Mouse (Mus musculus) limb, embryonic 10.5 days (tissue): ENCODE results near the gene Ropn1. TPM values are rescaled to one million over a fixed set of nuclear protein-coding genes. Genes with fewer than 3 reads are reported as not detected.
"Not testable (repeated sequence)": the region's sequence is repeated elsewhere in the genome, so short reads cannot be mapped to it uniquely, and the experiment has no call there.

Experiments
- DNase-seq: peaks from one replicate; pipeline ENCODE4 v3.0.0-alpha.2; 2017; ENCODE audit warnings: low spot score
- H3K27ac ChIP-seq: fragments of 300-500 bp; sonication (generic); 2 replicates; pipeline ENCODE4 v1.5.1; 2016; ENCODE audit warnings: mild to moderate bottlenecking
- H3K27me3 ChIP-seq: fragments of 300-500 bp; sonication (generic); 2 replicates; pipeline ENCODE4 v1.6.1; 2016; ENCODE audit warnings: low read depth, mild to moderate bottlenecking; ENCODE audit not compliant: poor library complexity, severe bottlenecking
- H3K36me3 ChIP-seq: fragments of 300-500 bp; sonication (generic); 2 replicates; pipeline ENCODE4 v1.6.1; 2016; ENCODE audit warnings: mild to moderate bottlenecking, moderate library complexity
- H3K4me1 ChIP-seq: fragments of 300-500 bp; sonication (generic); 2 replicates; pipeline ENCODE4 v1.6.1; 2016
- H3K4me3 ChIP-seq: fragments of 300-500 bp; sonication (generic); 2 replicates; pipeline ENCODE4 v1.5.1; 2016; ENCODE audit warnings: mild to moderate bottlenecking, moderate library complexity
- H3K9me3 ChIP-seq: fragments of 300-500 bp; sonication (generic); replicated peaks from 2 replicates; pipeline ENCODE4 v1.6.1; 2016; ENCODE audit warnings: mild to moderate bottlenecking
- WGBS: fragments of 180-500 bp; shearing (Covaris S2); methylation state at CpG from one replicate; pipeline ENCODE4 v1.1.7; 2016; 5-methylcytosine and 5-hydroxymethylcytosine counted together
- polyA plus RNA-seq: library from polyadenylated mRNA; unstranded; fragments of >200 nt; fragmentation: Nextera tagmentation; extraction: Ambion mirVana; gene quantifications from 2 replicates; pipeline ENCODE4 v1.2.1, GENCODE M21; 2016

Gene Ropn1
- not detected in 2 replicates for polyA plus RNA-seq

DNA sequence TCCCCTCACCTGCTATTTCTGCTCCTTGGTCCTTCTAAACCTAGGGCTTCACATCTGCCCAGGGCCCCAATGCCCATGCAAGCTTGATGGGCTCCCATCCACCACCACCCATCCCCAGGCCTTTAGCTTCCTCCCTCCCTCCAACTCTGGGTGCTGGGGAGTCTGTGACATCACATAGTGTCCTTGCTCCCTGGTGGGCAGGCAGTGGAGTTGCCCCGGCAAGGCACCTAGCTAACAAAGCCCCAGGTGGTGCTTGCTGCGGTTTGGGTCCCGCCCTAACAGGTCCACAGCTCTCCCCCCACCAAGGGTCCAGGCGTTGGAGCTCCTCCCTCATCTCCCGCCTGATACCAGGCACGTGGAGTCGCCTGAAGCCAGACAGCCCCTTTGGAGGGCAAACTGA is at the start of gene Ropn1:
Gene Ropn1 (plus strand): TSS at position 301 of the 400 bp plus-strand sequence.
- Histone ChIP-seq H3K27me3 (0 out of 2 replicates have a peak, but pooled peaks cover 7% of the 10 kb centered on the region), H3K4me1 (no peaks in the 10 kb centered on the region), H3K4me3 (no peak within 1 kb of the TSS), H3K36me3 (no peaks in the 10 kb centered on the region), H3K27ac (no peak within 1 kb of the TSS), H3K9me3 (no peaks in the 10 kb centered on the region)
- DNase-seq, result no peak
- WGBS, result 59% methylated on average over 7 of the region's 7 CpGs

DNA sequence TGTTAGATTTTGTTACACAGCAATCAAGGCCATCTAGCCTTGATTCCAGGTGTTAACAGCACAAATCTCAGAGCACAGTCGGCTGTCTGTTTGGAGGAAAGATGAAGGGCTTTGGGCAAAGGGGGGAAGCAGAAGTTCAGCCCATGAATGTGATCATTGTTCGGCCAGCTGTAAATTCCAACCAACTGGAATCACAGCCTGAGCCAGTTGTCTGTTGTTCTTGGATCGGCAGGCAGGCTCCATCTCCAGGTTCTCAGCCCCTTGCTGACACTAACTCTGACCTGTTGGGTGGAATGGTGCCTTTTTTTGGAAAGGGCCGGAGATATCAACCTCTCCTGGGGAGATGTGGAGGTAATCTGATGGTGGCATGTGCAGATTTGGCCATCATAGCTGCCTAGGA is 47.8 kb upstream of the Ropn1 start:
- Histone ChIP-seq H3K4me1 (peaks cover 9% of the 10 kb centered on the region; the same call in 1 of the 2 replicates), H3K4me3 (no peak overlapping the region), H3K36me3 (no peaks in the 10 kb centered on the region), H3K27me3 (no peaks in the 10 kb centered on the region), H3K27ac (no peak overlapping the region), H3K9me3 (no peaks in the 10 kb centered on the region)
- WGBS, result 81% methylated on average over 4 of the region's 4 CpGs
- DNase-seq, result no peak

DNA sequence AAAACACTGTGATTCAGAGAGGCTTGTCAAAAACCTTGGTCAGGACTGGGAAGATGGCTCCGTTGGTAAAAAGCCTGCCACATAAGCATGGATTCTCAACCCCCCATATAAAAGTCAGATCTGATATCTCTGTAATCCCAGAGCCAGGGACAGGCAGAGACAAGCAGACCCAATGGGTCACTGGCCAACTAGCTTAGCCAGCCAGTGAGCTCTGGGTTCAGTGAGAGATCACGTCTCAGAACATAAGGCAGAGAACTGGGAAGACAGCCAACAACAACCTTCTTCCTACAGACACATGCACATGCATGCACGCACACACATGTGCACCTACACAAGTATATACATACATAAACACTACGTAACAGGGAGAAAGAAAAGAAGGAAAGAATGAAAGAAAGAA is 46.6 kb upstream of the Ropn1 start:
- DNase-seq, result no peak
- H3K27ac ChIP-seq, result no peak overlapping the region

DNA sequence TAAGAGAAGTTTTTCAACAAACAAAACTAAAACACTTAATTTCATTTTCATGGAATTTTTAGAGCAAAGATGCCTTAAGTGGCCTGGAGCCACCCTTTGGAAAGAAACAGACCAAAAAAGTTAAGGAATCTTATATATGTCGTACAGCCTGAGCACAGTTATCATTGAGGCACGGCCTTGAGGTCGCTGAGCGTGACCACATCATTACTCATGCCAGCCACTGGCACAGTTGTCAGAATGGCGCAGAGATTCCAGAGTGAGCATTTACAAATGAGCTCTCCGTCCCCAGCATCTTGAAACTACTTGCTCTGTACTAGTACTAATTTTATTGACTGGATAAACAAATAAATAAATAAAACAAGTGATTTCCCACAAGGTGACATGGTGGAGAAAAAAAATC is 45.9 kb upstream of the Ropn1 start:
- no peaks in the 10 kb centered on the region for H3K36me3 ChIP-seq
- H3K4me1 ChIP-seq, result peaks cover 9% of the 10 kb centered on the region; the same call in 1 of the 2 replicates
- 67% methylated on average over 6 of the region's 6 CpGs for WGBS
- H3K9me3 ChIP-seq, result no peaks in the 10 kb centered on the region
- no peak for DNase-seq
- H3K4me3 ChIP-seq, result no peak overlapping the region
- H3K27ac ChIP-seq, result no peak overlapping the region
- H3K27me3 ChIP-seq, result no peaks in the 10 kb centered on the region

More for the DNA sequence above, 46.6 kb upstream of the Ropn1 start:
- H3K4me3 ChIP-seq, result no peak overlapping the region
- H3K9me3 ChIP-seq, result no peaks in the 10 kb centered on the region
- no peaks in the 10 kb centered on the region for H3K27me3 ChIP-seq
- WGBS, result 84% methylated on average over 4 of the region's 4 CpGs
- no peaks in the 10 kb centered on the region for H3K36me3 ChIP-seq
- peaks cover 9% of the 10 kb centered on the region; the same call in 1 of the 2 replicates for H3K4me1 ChIP-seq

DNA sequence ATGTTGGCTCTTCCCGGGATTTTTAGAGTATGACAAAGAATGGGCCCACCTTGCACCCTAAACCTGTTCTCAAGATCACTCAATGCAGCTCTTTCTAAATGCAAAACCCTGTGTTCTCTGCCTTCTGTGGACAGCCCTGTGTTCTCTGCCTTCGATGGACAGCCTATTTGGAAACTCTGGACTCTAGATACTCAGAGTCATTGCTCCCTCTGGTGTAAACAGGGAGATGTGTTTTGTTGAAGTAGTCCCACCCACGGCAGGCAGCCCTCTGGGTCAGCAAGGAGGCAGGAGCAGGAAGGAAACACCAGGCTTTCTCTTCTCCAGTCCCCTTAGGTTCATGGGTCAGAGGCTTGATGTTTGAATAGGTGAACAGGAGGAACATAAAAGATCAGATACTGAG is 44.0 kb upstream of the Ropn1 start:
- H3K27ac ChIP-seq, result no peak overlapping the region
- no peaks in the 10 kb centered on the region for H3K27me3 ChIP-seq
- no peaks in the 10 kb centered on the region for H3K9me3 ChIP-seq
- no peaks in the 10 kb centered on the region for H3K36me3 ChIP-seq
- peaks cover 9% of the 10 kb centered on the region; the same call in 1 of the 2 replicates for H3K4me1 ChIP-seq
- DNase-seq, result peak; percentile 35
- H3K4me3 ChIP-seq, result no peak overlapping the region
- WGBS, result 39% methylated on average over 3 of the region's 3 CpGs

DNA sequence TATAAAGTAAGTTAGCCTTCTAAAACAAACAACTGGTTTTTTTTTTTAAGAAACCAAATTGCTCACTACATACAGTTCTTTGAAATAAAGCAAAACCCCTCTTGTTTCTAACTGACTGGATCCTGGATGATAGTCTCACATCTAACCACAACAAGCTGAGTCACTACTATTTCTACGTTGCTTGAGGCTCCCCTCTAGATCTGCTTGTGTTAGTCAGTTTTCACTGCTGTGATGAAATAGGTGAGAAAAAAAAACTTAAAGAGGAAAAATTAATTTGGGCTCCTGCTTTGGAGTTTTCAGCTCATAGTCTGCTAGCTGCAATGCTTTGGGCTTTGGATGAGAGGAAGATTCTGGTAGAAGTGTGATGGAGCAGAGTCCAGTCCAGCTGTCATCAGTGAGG is 39.6 kb upstream of the Ropn1 start:
- no peaks in the 10 kb centered on the region for H3K27me3 ChIP-seq
- no peaks in the 10 kb centered on the region for H3K36me3 ChIP-seq
- peaks cover 7% of the 10 kb centered on the region; the same call in 1 of the 2 replicates for H3K4me1 ChIP-seq
- no peak for DNase-seq
- H3K27ac ChIP-seq, result no peak overlapping the region
- H3K9me3 ChIP-seq, result no peaks in the 10 kb centered on the region
- H3K4me3 ChIP-seq, result no peak overlapping the region
- 90% methylated on average over 1 of the region's 1 CpGs for WGBS

DNA sequence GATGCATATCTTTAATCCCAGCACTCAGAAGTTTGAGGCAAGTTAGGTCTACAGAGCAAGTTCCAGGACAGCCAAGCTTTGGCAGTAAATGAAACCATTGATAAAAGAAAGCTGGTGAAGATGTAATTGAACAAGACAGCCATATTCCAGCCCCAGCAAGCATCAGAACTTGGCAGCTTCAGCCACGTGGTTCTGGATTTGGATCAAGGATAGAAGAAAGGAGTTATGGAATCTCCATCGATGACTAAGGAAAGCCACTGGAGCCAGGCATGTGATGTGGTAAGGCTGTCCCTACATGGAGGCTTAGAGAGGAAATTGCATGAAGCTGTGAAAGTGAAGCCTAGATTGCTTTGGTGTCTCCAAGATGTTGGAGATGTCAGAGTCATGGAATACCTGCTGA is 35.7 kb upstream of the Ropn1 start:
- H3K36me3 ChIP-seq, result no peaks in the 10 kb centered on the region
- no peak overlapping the region for H3K27ac ChIP-seq
- no peak for DNase-seq
- WGBS, result 81% methylated on average over 2 of the region's 2 CpGs
- no peaks in the 10 kb centered on the region for H3K27me3 ChIP-seq
- H3K9me3 ChIP-seq, result no peaks in the 10 kb centered on the region
- H3K4me3 ChIP-seq, result no peak overlapping the region
- H3K4me1 ChIP-seq, result no peaks in the 10 kb centered on the region

DNA sequence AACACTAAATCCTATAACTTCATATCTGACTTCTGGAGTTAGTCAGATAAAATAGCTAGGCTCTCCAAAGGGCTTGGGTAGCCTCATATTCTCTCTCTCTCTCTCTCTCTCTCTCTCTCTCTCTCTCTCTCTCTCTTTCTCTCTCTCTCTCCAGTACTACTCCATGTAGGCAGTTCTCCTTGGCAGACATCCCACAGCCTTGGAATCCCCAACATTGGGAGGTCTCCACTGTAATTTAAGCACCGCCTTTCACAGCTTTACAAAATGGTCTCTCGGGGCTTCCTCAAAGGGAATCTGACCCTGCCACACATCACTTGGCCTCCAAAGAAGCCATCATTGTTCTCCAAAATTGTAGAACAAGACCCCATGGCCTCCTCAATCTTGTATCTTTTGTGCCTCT is 22.1 kb upstream of the Ropn1 start:
- 78% methylated on average over 2 of the region's 2 CpGs for WGBS
- no peaks in the 10 kb centered on the region for H3K4me1 ChIP-seq
- H3K27ac ChIP-seq, result no peak overlapping the region
- no peaks in the 10 kb centered on the region for H3K9me3 ChIP-seq
- H3K36me3 ChIP-seq, result no peaks in the 10 kb centered on the region
- H3K4me3 ChIP-seq, result no peak overlapping the region
- no peaks in the 10 kb centered on the region for H3K27me3 ChIP-seq
- DNase-seq, result no peak

DNA sequence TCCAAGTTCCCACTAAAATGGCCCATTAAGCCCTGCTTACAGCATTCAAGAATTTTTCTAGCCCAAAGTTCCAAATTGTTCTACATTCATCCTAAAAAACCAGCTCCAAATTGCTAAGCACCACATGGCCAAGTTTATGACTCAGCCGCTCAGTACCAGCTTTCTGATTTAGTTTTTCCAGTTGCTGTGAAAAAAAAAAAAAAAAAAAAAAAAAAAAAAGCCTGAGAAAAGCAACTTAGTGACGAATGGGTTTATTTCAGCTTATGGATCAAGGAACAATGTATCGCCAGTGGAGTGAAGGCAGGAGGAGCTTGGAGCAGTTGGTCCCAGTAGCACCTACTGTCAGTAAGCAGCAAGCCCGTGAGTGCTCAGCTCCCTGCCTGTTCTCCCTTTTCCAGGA is 21.3 kb upstream of the Ropn1 start:
- Histone ChIP-seq H3K27ac (no peak overlapping the region), H3K27me3 (no peaks in the 10 kb centered on the region), H3K9me3 (no peaks in the 10 kb centered on the region), H3K4me3 (no peak overlapping the region), H3K36me3 (no peaks in the 10 kb centered on the region), H3K4me1 (no peaks in the 10 kb centered on the region)
- 84% methylated on average over 4 of the region's 4 CpGs for WGBS
- no peak for DNase-seq

DNA sequence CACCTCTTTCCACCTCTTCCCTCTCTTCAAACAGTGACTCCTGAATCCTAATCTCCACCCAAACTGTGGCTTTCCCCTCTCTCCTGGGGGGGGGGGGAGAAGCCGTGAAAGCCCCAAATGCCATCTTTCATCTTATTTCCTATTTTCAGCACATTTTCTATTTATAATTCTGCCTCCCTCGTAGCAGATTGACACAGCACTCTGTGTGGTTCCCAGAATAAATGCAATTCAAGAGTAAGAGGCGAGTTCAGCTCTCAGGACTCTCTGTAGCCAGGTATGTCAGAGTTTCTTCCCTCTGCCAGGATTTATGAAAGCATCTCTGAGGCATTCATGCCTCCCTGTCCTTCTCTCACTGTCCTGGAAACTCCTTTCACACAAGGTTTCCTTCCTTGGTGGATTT is 14.2 kb upstream of the Ropn1 start:
- WGBS, result 81% methylated on average over 3 of the region's 3 CpGs
- Histone ChIP-seq H3K36me3 (no peaks in the 10 kb centered on the region), H3K4me3 (no peak overlapping the region), H3K9me3 (no peaks in the 10 kb centered on the region), H3K4me1 (no peaks in the 10 kb centered on the region), H3K27ac (no peak overlapping the region), H3K27me3 (no peaks in the 10 kb centered on the region)
- DNase-seq, result no peak

DNA sequence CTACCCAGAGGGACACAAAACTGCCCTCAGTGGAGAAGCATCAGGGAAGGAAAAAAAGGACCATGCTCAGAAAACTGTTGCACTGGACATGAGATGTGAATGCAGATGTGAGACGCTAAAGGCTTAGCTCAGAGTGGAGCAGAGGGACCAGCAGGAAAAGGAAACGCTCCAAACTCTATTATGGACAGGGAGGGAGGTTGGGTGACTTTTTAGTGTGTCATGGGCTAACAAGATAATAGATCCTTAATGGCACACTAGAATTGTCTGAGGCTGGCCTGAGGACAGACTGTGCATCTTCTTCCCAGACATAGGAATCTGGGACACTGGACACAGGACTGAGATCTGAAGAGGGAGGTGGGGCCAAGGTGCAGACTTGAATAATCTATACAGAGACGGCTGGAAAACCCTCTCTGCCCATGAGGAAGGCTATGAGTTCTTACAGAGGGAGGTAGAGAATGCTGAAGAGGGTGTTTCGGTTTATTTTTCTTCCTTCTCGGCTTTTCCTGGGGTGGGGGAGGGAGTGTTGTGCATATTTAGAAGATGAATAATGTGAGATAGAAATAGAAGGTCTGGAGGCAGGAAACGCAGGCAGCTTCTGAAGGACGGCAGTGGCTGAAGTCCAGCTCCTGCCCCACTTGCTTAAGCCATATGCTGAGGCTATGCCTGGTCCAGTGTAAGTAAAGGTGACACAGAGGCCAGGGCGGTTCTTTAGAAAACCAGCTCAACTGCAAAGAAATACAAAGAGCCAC is 6.0 kb upstream of the Ropn1 start:
- H3K4me1 ChIP-seq, result no peaks in the 10 kb centered on the region

DNA sequence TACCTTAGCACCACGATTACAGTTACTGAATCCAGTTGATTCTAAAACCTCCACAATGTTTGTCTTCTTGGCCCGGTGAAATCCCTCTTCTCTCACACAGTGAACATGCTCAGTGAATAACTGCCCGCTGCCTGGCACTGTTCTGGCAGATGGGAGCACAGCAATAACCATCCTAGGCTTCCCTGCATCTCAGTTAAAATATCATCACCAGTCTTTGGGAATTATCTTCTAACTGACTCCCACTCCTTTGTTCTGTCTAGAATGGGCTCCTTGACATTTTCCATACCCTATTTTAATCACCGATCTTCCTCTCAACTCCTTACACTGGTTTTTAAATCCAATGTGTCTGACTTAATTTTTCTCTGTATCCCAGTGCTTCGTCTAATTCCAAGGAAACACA is 3.3 kb downstream of the Ropn1 start:
- 91% methylated on average over 5 of the region's 5 CpGs for whole genome bisulfite sequencing

More for the DNA sequence above, 6.0 kb upstream of the Ropn1 start:
- Histone ChIP-seq H3K27me3 (0 out of 2 replicates have a peak, but pooled peaks cover 4% of the 10 kb centered on the region), H3K4me3 (no peak overlapping the region), H3K9me3 (no peaks in the 10 kb centered on the region), H3K27ac (no peak overlapping the region), H3K36me3 (no peaks in the 10 kb centered on the region)
- 76% methylated on average over 8 of the region's 8 CpGs for WGBS
- no peak for DNase-seq

DNA sequence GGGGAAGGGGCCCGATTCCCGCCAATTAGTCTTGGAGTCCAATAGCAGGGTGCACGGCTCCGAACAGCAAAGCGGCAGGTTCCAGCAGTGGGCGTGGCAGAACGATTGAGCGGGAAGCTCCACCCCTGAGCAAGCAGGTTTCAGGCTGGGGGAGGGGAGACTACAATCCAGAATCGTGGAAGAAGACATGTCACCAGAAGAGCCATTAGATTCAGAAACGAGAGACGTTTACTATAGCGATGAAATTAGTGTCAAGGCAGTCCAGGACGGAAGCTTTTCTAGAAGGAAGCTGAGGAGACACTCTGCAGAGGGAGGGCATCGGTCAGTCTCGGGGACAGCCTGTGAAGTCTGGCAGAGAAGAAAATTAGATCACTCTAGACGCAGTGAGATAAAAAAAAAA is 7.8 kb downstream of the Ropn1 start:
- Histone ChIP-seq H3K27me3 (peaks cover 17% of the 10 kb centered on the region), H3K4me1 (peaks cover 17% of the 10 kb centered on the region), H3K4me3 (peak overlapping the region; percentile 42)
- DNase-seq, result peak; percentile 32
- not testable (repeated sequence) for H3K9me3 ChIP-seq, H3K27ac ChIP-seq, H3K36me3 ChIP-seq
- WGBS, result 4% methylated on average over 16 of the region's 16 CpGs

More for the DNA sequence above, 3.3 kb downstream of the Ropn1 start:
- Histone ChIP-seq H3K27ac (no peak overlapping the region), H3K4me1 (peaks cover 4% of the 10 kb centered on the region), H3K4me3 (no peak overlapping the region), H3K27me3 (peaks cover 8% of the 10 kb centered on the region; the same call in 1 of the 2 replicates), H3K36me3 (no peaks in the 10 kb centered on the region), H3K9me3 (no peaks in the 10 kb centered on the region)
- DNase-seq, result no peak
